Mouse (Mus musculus): ENCODE data around the gene Tsga10. TPM values are rescaled to one million over a fixed set of nuclear protein-coding genes. Genes with fewer than 3 reads are reported as not detected.
A peak's percentile ranks its signal among the peaks of the same experiment; 100 is the strongest.

Tsga10 gene
- polyA plus RNA-seq (2014; fragmentation: Nextera tagmentation; extraction: Ambion mirVana) = 15.8 and 16.7 TPM in 2 replicates

DNA sequence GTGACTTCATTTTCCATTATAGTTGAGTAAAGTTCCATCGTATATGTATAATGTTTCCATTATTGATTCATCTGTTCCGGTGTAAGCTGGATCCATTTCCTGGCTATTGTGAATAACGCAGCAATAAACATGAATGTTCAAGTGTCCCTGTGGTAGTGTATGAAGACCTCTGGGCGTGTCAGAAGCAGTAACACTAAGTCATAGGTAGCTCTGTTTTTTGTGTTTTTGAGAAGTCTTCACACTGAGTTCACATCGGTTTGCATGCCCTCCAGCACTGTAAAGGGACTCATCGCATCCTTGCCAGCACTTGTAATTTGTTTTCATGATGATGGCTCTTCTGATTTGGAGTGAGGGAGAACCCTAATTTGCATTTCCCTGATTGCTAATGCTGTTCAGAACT is at the start of gene Tsga10:
Gene Tsga10, minus strand, starts transcription at position 144 of the 400 bp plus-strand sequence.
- Histone ChIP-seq H3K9ac (ENCODE audit: low read length) (peak within 1 kb of the TSS; percentile 53), H3K4me2 (ENCODE audit: low read depth) (peak within 1 kb of the TSS; percentile 73), H3K27ac (ENCODE audit: low read depth, low read length) (peak within 1 kb of the TSS; percentile 85), H3K9me3 (ENCODE audit: control insufficient read depth, low read length) (no peaks in the 10 kb centered on the region), H3K36me3 (ENCODE audit: control insufficient read depth, insufficient read depth, low read length) (no peaks in the 10 kb centered on the region), H3K4me1 (ENCODE audit: control insufficient read depth, insufficient read depth, low read length) (no peaks in the 10 kb centered on the region), H3K27me3 (ENCODE audit: control insufficient read depth, insufficient read depth, low read length) (no peaks in the 10 kb centered on the region), H3K4me3 (ENCODE audit: low read depth, low read length) (peak within 1 kb of the TSS; percentile 64)
- ATAC-seq (ENCODE audit: insufficient read depth, low FRiP score, low TSS enrichment) (no peak), DNase-seq (ENCODE audit: low spot score) (no peak)
- WGBS = 87% methylated on average over 6 of the region's 6 CpGs

DNA sequence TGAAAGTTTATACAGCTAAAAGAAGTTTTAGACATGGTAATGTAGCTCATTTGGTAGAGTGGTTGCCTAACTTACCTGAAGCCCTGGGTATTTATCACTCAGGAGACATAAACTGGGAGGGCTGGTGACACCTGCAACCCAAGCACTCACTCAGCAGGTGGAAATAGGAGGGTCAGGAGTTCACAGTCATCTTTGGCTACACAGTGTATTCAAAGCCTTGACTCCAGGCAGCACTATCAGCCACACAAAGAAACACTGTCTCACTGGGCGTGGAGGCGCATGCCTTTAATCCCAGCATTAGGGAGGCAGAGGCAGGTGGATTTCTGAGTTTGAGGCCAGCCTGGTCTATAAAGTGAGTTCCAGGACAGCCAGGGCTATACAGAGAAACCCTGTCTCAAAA is 46.5 kb upstream of the Tsga10 start:
- Histone ChIP-seq H3K4me3 (ENCODE audit: low read depth, low read length) (no peak overlapping the region), H3K4me2 (ENCODE audit: low read depth) (no peak overlapping the region), H3K27me3 (ENCODE audit: control insufficient read depth, insufficient read depth, low read length) (no peaks in the 10 kb centered on the region), H3K4me1 (ENCODE audit: control insufficient read depth, insufficient read depth, low read length) (no peaks in the 10 kb centered on the region), H3K9me3 (ENCODE audit: control insufficient read depth, low read length) (no peaks in the 10 kb centered on the region), H3K36me3 (ENCODE audit: control insufficient read depth, insufficient read depth, low read length) (no peaks in the 10 kb centered on the region), H3K27ac (ENCODE audit: low read depth, low read length) (no peak overlapping the region), H3K9ac (ENCODE audit: low read length) (no peak overlapping the region)
- WGBS = 74% methylated on average over 2 of the region's 2 CpGs
- DNase-seq (ENCODE audit: low spot score) (no peak), ATAC-seq (ENCODE audit: insufficient read depth, low FRiP score, low TSS enrichment) (no peak)

DNA sequence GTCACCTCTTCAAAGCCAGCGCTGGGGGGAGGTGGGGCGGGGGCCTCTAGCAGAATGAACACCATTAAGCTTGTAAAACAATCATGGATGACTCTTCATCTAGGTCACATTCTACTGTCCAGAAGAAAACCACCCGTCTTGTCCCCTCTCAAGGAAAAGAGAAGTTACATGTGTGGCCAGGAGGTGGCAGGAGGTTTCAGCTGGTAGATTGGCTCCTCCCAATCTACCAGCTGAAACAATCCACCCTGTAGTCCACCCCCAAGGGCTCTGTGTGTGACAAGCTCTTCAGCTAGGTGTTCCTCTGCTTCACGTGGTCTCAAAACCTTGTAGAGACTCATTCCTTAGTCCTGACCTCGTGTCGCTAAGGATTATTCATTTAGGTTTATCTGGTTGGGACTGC is 36.9 kb upstream of the Tsga10 start:
- H3K9me3 ChIP-seq (ENCODE audit: control insufficient read depth, low read length) = no peaks in the 10 kb centered on the region
- no peak overlapping the region for H3K4me3 ChIP-seq (ENCODE audit: low read depth, low read length)
- no peaks in the 10 kb centered on the region for H3K4me1 ChIP-seq (ENCODE audit: control insufficient read depth, insufficient read depth, low read length)
- DNase-seq (ENCODE audit: low spot score) (no peak), ATAC-seq (ENCODE audit: insufficient read depth, low FRiP score, low TSS enrichment) (no peak)
- H3K27me3 ChIP-seq (ENCODE audit: control insufficient read depth, insufficient read depth, low read length) = no peaks in the 10 kb centered on the region
- peaks cover 2% of the 10 kb centered on the region; the same call in 1 of the 2 replicates for H3K36me3 ChIP-seq (ENCODE audit: control insufficient read depth, insufficient read depth, low read length)
- no peak overlapping the region for H3K4me2 ChIP-seq (ENCODE audit: low read depth)
- WGBS = 37% methylated on average over 6 of the region's 6 CpGs
- H3K9ac ChIP-seq (ENCODE audit: low read length) = no peak overlapping the region
- no peak overlapping the region for H3K27ac ChIP-seq (ENCODE audit: low read depth, low read length)

DNA sequence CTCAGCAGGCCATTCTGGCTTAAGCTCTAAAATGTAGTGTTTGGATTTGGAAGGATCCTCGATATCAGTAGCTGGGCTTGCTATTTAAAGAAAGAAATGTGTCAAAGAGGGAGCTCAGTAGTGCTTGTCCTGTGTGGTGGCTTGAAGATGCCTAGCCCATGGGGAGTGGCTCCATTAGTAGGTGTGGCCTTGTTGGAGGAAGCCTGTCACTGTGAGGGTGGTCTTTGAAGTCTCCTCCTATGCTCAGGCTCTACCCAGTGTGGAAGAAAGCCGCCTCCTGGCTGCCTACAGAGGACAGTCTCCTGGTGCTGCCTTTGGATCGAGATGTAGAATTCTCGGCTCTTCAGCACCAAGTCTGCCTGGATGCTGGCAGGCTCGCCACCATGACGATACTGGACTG is 34.1 kb upstream of the Tsga10 start:
- H3K4me3 ChIP-seq (ENCODE audit: low read depth, low read length) = no peak overlapping the region
- H3K27ac ChIP-seq (ENCODE audit: low read depth, low read length) = no peak overlapping the region
- 51% methylated on average over 6 of the region's 6 CpGs for WGBS
- DNase-seq (ENCODE audit: low spot score) = no peak
- H3K9me3 ChIP-seq (ENCODE audit: control insufficient read depth, low read length) = no peaks in the 10 kb centered on the region
- no peak overlapping the region for H3K9ac ChIP-seq (ENCODE audit: low read length)
- no peaks in the 10 kb centered on the region for H3K27me3 ChIP-seq (ENCODE audit: control insufficient read depth, insufficient read depth, low read length)
- no peak overlapping the region for H3K4me2 ChIP-seq (ENCODE audit: low read depth)
- ATAC-seq (ENCODE audit: insufficient read depth, low FRiP score, low TSS enrichment) = no peak
- no peaks in the 10 kb centered on the region for H3K4me1 ChIP-seq (ENCODE audit: control insufficient read depth, insufficient read depth, low read length)
- peaks cover 2% of the 10 kb centered on the region; the same call in 1 of the 2 replicates for H3K36me3 ChIP-seq (ENCODE audit: control insufficient read depth, insufficient read depth, low read length)

DNA sequence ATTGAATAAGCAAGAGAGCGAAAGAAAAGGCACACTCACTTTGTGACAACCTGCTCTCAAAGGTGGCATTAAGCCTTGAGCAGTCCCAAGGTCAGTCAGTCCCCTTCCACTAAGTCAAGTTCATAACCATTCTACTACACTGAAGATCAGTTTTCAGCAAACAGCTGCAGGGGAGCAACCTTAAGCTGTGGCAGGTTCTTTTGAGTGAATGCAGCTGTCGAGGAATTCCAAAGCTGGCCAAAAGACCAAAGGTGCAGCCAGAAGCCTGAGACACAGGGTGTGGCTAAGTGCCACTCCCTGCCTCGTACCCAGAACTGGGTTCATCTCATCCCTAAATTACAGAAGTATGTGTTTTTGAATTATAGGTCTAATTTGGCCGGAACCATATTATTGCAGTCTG is 33.6 kb upstream of the Tsga10 start:
- Histone ChIP-seq H3K4me2 (ENCODE audit: low read depth) (no peak overlapping the region), H3K9me3 (ENCODE audit: control insufficient read depth, low read length) (no peaks in the 10 kb centered on the region), H3K4me3 (ENCODE audit: low read depth, low read length) (no peak overlapping the region), H3K27me3 (ENCODE audit: control insufficient read depth, insufficient read depth, low read length) (no peaks in the 10 kb centered on the region), H3K27ac (ENCODE audit: low read depth, low read length) (no peak overlapping the region), H3K4me1 (ENCODE audit: control insufficient read depth, insufficient read depth, low read length) (no peaks in the 10 kb centered on the region), H3K36me3 (ENCODE audit: control insufficient read depth, insufficient read depth, low read length) (peaks cover 2% of the 10 kb centered on the region; the same call in 1 of the 2 replicates), H3K9ac (ENCODE audit: low read length) (no peak overlapping the region)
- WGBS = 88% methylated on average over 4 of the region's 4 CpGs
- DNase-seq (ENCODE audit: low spot score) (no peak), ATAC-seq (ENCODE audit: insufficient read depth, low FRiP score, low TSS enrichment) (no peak)

DNA sequence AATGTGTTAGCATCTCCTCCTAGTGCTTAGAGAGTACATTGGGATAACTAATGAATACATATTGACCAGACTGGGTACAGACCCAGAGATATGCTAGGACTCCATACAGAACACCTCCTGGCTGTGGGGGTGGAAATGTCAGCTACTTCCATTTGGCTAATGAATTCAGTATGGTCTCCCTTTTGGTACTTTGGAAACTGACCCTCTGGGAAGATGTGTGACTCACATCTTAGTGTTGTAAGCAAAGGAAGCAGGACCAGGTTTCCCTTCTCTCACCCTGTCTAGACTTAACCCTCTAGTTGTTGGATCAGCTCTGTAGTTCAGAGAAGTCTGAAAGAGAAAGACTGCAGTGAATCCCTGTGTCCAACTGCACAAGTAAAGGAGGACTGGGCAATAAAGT is 28.4 kb upstream of the Tsga10 start:
- peaks cover 2% of the 10 kb centered on the region; the same call in 1 of the 2 replicates for H3K36me3 ChIP-seq (ENCODE audit: control insufficient read depth, insufficient read depth, low read length)
- DNase-seq (ENCODE audit: low spot score) (no peak), ATAC-seq (ENCODE audit: insufficient read depth, low FRiP score, low TSS enrichment) (no peak)
- no peak overlapping the region for H3K4me2 ChIP-seq (ENCODE audit: low read depth)
- H3K27ac ChIP-seq (ENCODE audit: low read depth, low read length) = no peak overlapping the region
- H3K9ac ChIP-seq (ENCODE audit: low read length) = no peak overlapping the region
- no peaks in the 10 kb centered on the region for H3K27me3 ChIP-seq (ENCODE audit: control insufficient read depth, insufficient read depth, low read length)
- no peaks in the 10 kb centered on the region for H3K9me3 ChIP-seq (ENCODE audit: control insufficient read depth, low read length)
- H3K4me3 ChIP-seq (ENCODE audit: low read depth, low read length) = no peak overlapping the region
- H3K4me1 ChIP-seq (ENCODE audit: control insufficient read depth, insufficient read depth, low read length) = peaks cover 3% of the 10 kb centered on the region

DNA sequence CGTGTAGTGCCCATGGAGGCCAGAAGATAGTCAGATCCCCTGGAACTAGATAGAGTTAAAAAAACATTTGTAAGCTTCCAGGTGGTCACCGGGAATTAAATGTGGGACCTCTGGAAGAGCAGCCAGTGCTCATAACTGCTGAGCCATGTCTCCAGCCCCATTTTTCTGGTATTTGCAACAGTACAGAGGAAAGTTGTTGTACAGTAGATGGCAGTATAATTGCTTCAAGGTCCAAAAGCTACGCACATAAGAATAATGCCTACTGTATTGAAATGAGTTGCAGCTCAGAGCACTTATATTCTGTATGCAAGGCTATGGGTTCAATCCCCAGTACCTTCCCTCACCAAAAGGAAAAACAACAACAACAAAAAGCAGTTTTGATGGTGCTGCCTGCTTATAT is 25.2 kb upstream of the Tsga10 start:
- WGBS = 86% methylated on average over 3 of the region's 3 CpGs
- DNase-seq (ENCODE audit: low spot score) (no peak), ATAC-seq (ENCODE audit: insufficient read depth, low FRiP score, low TSS enrichment) (no peak)
- Histone ChIP-seq H3K36me3 (ENCODE audit: control insufficient read depth, insufficient read depth, low read length) (no peaks in the 10 kb centered on the region), H3K4me1 (ENCODE audit: control insufficient read depth, insufficient read depth, low read length) (peaks cover 3% of the 10 kb centered on the region), H3K4me3 (ENCODE audit: low read depth, low read length) (no peak overlapping the region; the same call in 1 of the 2 replicates), H3K27ac (ENCODE audit: low read depth, low read length) (no peak overlapping the region), H3K4me2 (ENCODE audit: low read depth) (no peak overlapping the region; the same call in 1 of the 2 replicates), H3K9ac (ENCODE audit: low read length) (no peak overlapping the region), H3K27me3 (ENCODE audit: control insufficient read depth, insufficient read depth, low read length) (no peaks in the 10 kb centered on the region), H3K9me3 (ENCODE audit: control insufficient read depth, low read length) (no peaks in the 10 kb centered on the region)

DNA sequence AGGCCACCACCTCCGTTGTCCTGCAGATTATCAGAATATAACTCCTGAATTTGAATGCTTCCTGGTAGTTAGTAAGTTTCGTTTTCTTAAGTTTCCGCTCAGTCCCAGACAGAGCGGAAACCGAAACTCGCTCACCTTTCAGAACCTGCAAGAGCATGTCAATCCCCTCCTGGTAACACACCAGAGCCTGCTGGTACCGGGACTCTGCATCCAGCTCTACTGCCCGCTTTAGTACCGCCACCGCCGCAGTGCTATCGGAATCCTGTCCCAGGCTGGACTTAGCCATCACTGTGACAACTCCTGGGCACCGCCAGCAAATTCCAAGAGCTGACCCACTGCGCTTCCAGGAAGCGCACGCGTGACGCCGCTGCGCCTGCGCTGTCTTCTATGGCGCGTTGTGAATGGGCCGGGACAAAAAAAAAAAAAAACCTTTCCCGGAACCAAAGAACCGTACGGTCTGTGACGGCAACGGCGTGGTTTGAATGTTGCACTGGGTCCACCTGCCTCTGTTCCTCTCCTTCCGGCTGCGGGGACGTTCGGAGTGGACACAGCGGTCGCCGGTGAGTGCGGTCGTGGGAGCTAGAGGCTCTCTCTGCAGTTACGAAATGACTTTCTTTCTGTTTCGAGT is 23.9 kb upstream of the Tsga10 start, which contains the start of the genes Mitd1 and Mrpl30:
Gene Mitd1, minus strand, starts transcription at position 387 of the 628 bp plus-strand sequence.
Gene Mrpl30, plus strand, starts transcription at position 453 of the 628 bp plus-strand sequence.
- peak; percentile 92 for DNase-seq (ENCODE audit: low spot score)
- Histone ChIP-seq H3K4me2 (ENCODE audit: low read depth) (peak within 1 kb of the TSS; percentile 71), H3K4me1 (ENCODE audit: control insufficient read depth, insufficient read depth, low read length) (peaks cover 3% of the 10 kb centered on the region), H3K27me3 (ENCODE audit: control insufficient read depth, insufficient read depth, low read length) (no peaks in the 10 kb centered on the region), H3K27ac (ENCODE audit: low read depth, low read length) (no peak within 1 kb of the TSS), H3K36me3 (ENCODE audit: control insufficient read depth, insufficient read depth, low read length) (no peaks in the 10 kb centered on the region), H3K9ac (ENCODE audit: low read length) (peak within 1 kb of the TSS; percentile 41), H3K4me3 (ENCODE audit: low read depth, low read length) (peak within 1 kb of the TSS; percentile 52), H3K9me3 (ENCODE audit: control insufficient read depth, low read length) (no peaks in the 10 kb centered on the region)
- ATAC-seq (ENCODE audit: insufficient read depth, low FRiP score, low TSS enrichment) = peak; percentile 84
- WGBS = under 1% methylated on average over 41 of the region's 41 CpGs

DNA sequence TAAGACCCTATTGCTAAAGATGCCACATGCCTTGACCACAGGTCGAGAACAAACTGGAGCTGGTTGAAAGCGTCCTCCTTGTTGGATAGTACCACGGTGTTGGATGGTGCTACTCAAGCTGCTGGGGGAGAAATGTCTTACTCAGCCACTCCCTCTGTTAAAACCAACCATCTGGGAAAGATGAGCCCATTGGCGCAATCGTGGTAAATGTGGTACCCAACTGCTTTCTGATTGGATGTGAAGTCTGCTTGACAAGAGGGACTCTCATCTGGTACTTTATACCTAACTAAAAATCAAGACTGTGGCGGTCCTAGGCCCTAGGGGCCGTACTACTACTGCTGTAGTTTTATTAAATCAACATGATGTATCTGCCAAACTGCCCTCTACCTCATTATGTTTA is 23.0 kb upstream of the Tsga10 start:
- Histone ChIP-seq H3K36me3 (ENCODE audit: control insufficient read depth, insufficient read depth, low read length) (no peaks in the 10 kb centered on the region), H3K9ac (ENCODE audit: low read length) (no peak overlapping the region)
- 79% methylated on average over 7 of the region's 7 CpGs for WGBS

More for the DNA sequence above, 23.0 kb upstream of the Tsga10 start:
- peak overlapping the region; percentile 61 for H3K4me2 ChIP-seq (ENCODE audit: low read depth)
- ATAC-seq (ENCODE audit: insufficient read depth, low FRiP score, low TSS enrichment) (no peak), DNase-seq (ENCODE audit: low spot score) (no peak)
- no peaks in the 10 kb centered on the region for H3K27me3 ChIP-seq (ENCODE audit: control insufficient read depth, insufficient read depth, low read length)
- H3K27ac ChIP-seq (ENCODE audit: low read depth, low read length) = no peak overlapping the region
- H3K9me3 ChIP-seq (ENCODE audit: control insufficient read depth, low read length) = no peaks in the 10 kb centered on the region
- peak overlapping the region; percentile 52 for H3K4me3 ChIP-seq (ENCODE audit: low read depth, low read length)
- peaks cover 3% of the 10 kb centered on the region for H3K4me1 ChIP-seq (ENCODE audit: control insufficient read depth, insufficient read depth, low read length)

Measured in neural tube, embryonic 11.5 days (tissue).